Mouse (Mus musculus): ENCODE measurements around the gene Dnm2.

DNA sequence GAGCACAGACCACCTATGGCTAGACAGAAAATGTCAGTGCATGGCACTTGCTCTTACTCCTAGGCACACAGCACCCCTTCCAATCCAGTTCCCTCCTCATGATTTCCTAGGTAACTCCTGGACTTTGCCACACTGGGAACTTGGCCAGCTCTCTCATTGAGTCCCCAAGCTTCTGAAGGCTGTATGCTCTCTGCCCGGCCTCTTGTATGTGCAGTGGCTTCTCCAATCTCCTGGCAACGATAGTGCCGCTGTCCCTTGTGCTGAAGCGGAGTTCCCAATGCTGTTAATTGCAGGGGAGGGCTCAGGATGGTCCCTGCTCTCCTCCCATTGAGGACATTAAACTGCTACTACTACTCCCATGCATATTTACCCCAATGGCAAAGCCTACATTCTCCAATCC is 16.8 kb upstream of the Dnm2 start:
- TF ChIP-seq CTCF (IDR thresholded peaks at IDR 0.05) (no peak), EP300 (IDR thresholded peaks at IDR 0.05) (no peak)

All from lung, postnatal 0 days (tissue).